Comparison of ENCODE assay signal across 32 mouse cellular contexts in the genomic region with DNA sequence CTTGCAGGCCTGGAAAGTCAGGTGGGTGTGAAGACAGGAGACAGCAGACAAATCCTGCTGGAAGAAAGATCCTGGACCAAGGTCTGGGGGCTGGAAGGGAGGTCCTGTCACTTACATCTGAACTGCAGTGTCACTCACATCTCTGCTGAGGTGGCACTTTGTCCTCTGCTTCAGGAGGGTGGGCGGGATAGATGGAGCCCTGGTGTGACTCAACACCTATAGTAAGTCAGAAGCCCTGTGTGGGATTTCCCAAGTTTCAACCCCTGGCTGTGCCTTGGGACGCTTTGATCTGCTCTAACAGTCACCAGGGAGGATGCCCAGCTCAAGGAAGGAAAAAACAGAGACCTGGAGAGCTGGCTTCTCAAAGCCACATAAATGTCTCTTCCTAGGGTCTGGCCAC. TPM values are rescaled to one million over a fixed set of nuclear protein-coding genes. Genes with fewer than 3 reads are reported as not detected.
DNase-seq lines count a peak whose midpoint lies in the region; ATAC-seq and TF ChIP-seq lines count a peak whose summit lies in the region.
"Had no signal": no experiment of that assay in that cellular context is flagged by ENCODE, and none has a peak within 500 bp of the region (broad histone marks: within the 10 kb centered on the region; RNA-seq: fewer than 3 reads in every experiment).

No protein-coding gene starts in this region.

- H3K9me3 ChIP-seq in forebrain, embryonic 13.5 days (replicated peaks): no peaks in the 10 kb centered on the region
- H3K9me3 ChIP-seq: embryonic facial prominence, embryonic 10.5 days; embryonic facial prominence, embryonic 15.5 days; forebrain, embryonic 12.5 days; heart, embryonic 10.5 days; heart, embryonic 15.5 days; hindbrain, embryonic 13.5 days; limb, embryonic 10.5 days; limb, embryonic 15.5 days; midbrain, embryonic 15.5 days; neural tube, embryonic 12.5 days; stomach, embryonic 15.5 days had no signal

- H3K9ac ChIP-seq in forebrain, embryonic 13.5 days: no peak overlapping the region
- H3K9ac ChIP-seq: embryonic facial prominence, embryonic 15.5 days; forebrain, embryonic 12.5 days; heart, embryonic 15.5 days; hindbrain, embryonic 13.5 days; limb, embryonic 15.5 days; midbrain, embryonic 15.5 days; neural tube, embryonic 12.5 days; stomach, embryonic 15.5 days had no signal

- H3K4me2 ChIP-seq in forebrain, embryonic 13.5 days: no peak overlapping the region
- H3K4me2 ChIP-seq: embryonic facial prominence, embryonic 15.5 days; forebrain, embryonic 12.5 days; heart, embryonic 15.5 days; hindbrain, embryonic 13.5 days; limb, embryonic 15.5 days; midbrain, embryonic 15.5 days; neural tube, embryonic 12.5 days; stomach, embryonic 15.5 days had no signal

- H3K36me3 ChIP-seq in small intestine, adult 2 months (ENCODE audit: control insufficient read depth, insufficient read depth, low read length): no peaks in the 10 kb centered on the region
- peaks cover 19% of the 10 kb centered on the region for H3K36me3 ChIP-seq in forebrain, embryonic 13.5 days (ENCODE audit: poor library complexity, severe bottlenecking)
- H3K36me3 ChIP-seq: limb, embryonic 15.5 days; stomach, embryonic 15.5 days had no signal

- H3K4me1 ChIP-seq in small intestine, adult 2 months (ENCODE audit: control insufficient read depth, insufficient read depth, insufficient read length, low read length): peaks cover 27% of the 10 kb centered on the region; the same call in 1 of the 2 replicates
- H3K4me1 ChIP-seq in forebrain, embryonic 13.5 days: no peaks in the 10 kb centered on the region
- H3K4me1 ChIP-seq: embryonic facial prominence, embryonic 15.5 days; forebrain, embryonic 12.5 days; heart, embryonic 10.5 days; hindbrain, embryonic 13.5 days; limb, embryonic 10.5 days; midbrain, embryonic 15.5 days; neural tube, embryonic 12.5 days; stomach, embryonic 15.5 days had no signal

- no peak for DNase-seq in frontal cortex, postnatal 14 days (ENCODE audit: low spot score in 2 of 2)
- peak; percentile 46 for DNase-seq in 3134 (ENCODE audit: extremely low read depth, insufficient read length, low spot score)
- peak; percentile 29 for DNase-seq in NIH3T3 (ENCODE audit: low read depth)
- no peak for DNase-seq in right cerebral cortex, postnatal 4 days
- DNase-seq: adrenal gland, postnatal 25 days; cerebellum, adult 18-20 months; cerebellum, postnatal 14 days; gastrocnemius, postnatal 25 days; heart, adult 11 months; kidney, adult 8-10 months; kidney, postnatal 4 days; layer of hippocampus, adult 9-11 months; lung, adult 2 months; lung, postnatal 10 days; thymus, postnatal 14 days had no signal

- 41% methylated on average over 2 of the region's 2 CpGs for WGBS in small intestine, adult 2 months
- WGBS in forebrain, embryonic 13.5 days: 72% methylated on average over 2 of the region's 2 CpGs

- peak overlapping the region; percentile 43; the same call in 1 of the 2 replicates for H3K27ac ChIP-seq in small intestine, adult 2 months (ENCODE audit: insufficient read depth, low read depth, low read length)
- H3K27ac ChIP-seq in forebrain, embryonic 13.5 days: no peak overlapping the region
- H3K27ac ChIP-seq: embryonic facial prominence, embryonic 10.5 days; embryonic facial prominence, embryonic 15.5 days; forebrain, embryonic 12.5 days; heart, embryonic 10.5 days; heart, embryonic 15.5 days; hindbrain, embryonic 13.5 days; kidney, postnatal 0 days; limb, embryonic 10.5 days; limb, embryonic 15.5 days; macrophage; midbrain, embryonic 15.5 days; neural tube, embryonic 12.5 days; stomach, embryonic 15.5 days had no signal

- TF ChIP-seq POLR2A in small intestine, adult 2 months (IDR thresholded peaks at IDR 0.05; ENCODE audit: low read depth, low read length): no peak

- no peaks in the 10 kb centered on the region for H3K27me3 ChIP-seq in small intestine, adult 2 months (ENCODE audit: control insufficient read depth, insufficient read depth, low read length)
- no peaks in the 10 kb centered on the region for H3K27me3 ChIP-seq in forebrain, embryonic 13.5 days
- H3K27me3 ChIP-seq: embryonic facial prominence, embryonic 15.5 days; forebrain, embryonic 12.5 days; heart, embryonic 15.5 days; hindbrain, embryonic 13.5 days; limb, embryonic 15.5 days; midbrain, embryonic 15.5 days; neural tube, embryonic 12.5 days; stomach, embryonic 15.5 days had no signal

- ATAC-seq in frontal cortex, adult (ENCODE audit: low TSS enrichment): peak; percentile 41; the same call in 1 of the 2 replicates
- ATAC-seq in forebrain, embryonic 13.5 days: no peak
- ATAC-seq: intestine, embryonic 16.5 days; midbrain, embryonic 15.5 days had no signal

- TF ChIP-seq CTCF in small intestine, adult 2 months (IDR thresholded peaks at IDR 0.05; ENCODE audit: extremely low read depth, insufficient read length, insufficient replicate concordance, low read depth, low read length): no peak

- H3K4me3 ChIP-seq in small intestine, adult 2 months (ENCODE audit: low read depth, low read length): no peak overlapping the region
- no peak overlapping the region for H3K4me3 ChIP-seq in forebrain, embryonic 13.5 days
- H3K4me3 ChIP-seq: embryonic facial prominence, embryonic 10.5 days; embryonic facial prominence, embryonic 15.5 days; forebrain, embryonic 12.5 days; heart, embryonic 10.5 days; heart, embryonic 15.5 days; hindbrain, embryonic 13.5 days; limb, embryonic 10.5 days; limb, embryonic 15.5 days; midbrain, embryonic 15.5 days; neural tube, embryonic 12.5 days; stomach, embryonic 15.5 days had no signal

RNA-seq across cellular contexts. Expression of gene Bid, which starts 10.2 kb away (rescaled TPM):
- polyA plus RNA-seq in small intestine, adult 2 months (2012; rRNA removed): 2.1 and 10.7 TPM in 2 replicates
- polyA plus RNA-seq in forebrain, embryonic 13.5 days (2015; fragmentation: Nextera tagmentation; extraction: Ambion mirVana): 16.9 and 21.2 TPM in 2 replicates

Comparison
In these comparisons a context has a peak if more than half of its experiments do, and no peak if none do; other contexts are left out.
1. DNase-seq: peak in 3134 (single experiment) and NIH3T3 (single experiment); none in frontal cortex, postnatal 14 days (0 of 2) and right cerebral cortex, postnatal 4 days (single experiment).